Mouse (Mus musculus) ES-E14 (cell line): ENCODE results near the gene Fgd6. TPM values are rescaled to one million over a fixed set of nuclear protein-coding genes. Genes with fewer than 3 reads are reported as not detected.

Experiments
- DNase-seq: peaks from one replicate; pipeline ENCODE4 v3.0.0-alpha.2; 2013; ENCODE audit warnings: low read depth, low spot score
- H3K27ac ChIP-seq: 2 replicates; pipeline ENCODE4 v1.5.1; 2012; ENCODE audit warnings: low read depth, mild to moderate bottlenecking, low read length, moderate library complexity, mixed read lengths; ENCODE audit not compliant: poor library complexity, insufficient read depth, severe bottlenecking
- H3K36me3 ChIP-seq: 2 replicates; pipeline ENCODE4 v1.6.1; 2012; ENCODE audit warnings: mild to moderate bottlenecking, low read length, moderate library complexity, mixed read lengths; ENCODE audit not compliant: control insufficient read depth, poor library complexity, insufficient read depth, severe bottlenecking
- H3K4me1 ChIP-seq, 2 experiments: fragments of 150-350 bp in 1 of 2; sonication (generic) in 1 of 2; 2 replicates each; pipeline ENCODE4 v1.6.1; 2012; ENCODE audit warnings: low read length in 2 of 2, mild to moderate bottlenecking in 1 of 2, mixed read lengths in 1 of 2; ENCODE audit not compliant: control insufficient read depth in 2 of 2, insufficient read depth in 2 of 2, poor library complexity in 1 of 2
- H3K4me3 ChIP-seq, 2 experiments: fragments of 150-350 bp in 1 of 2; sonication (generic) in 1 of 2; 2 replicates each; pipeline ENCODE4 v1.5.1; 2012; ENCODE audit warnings: low read length in 2 of 2, low read depth in 1 of 2, mild to moderate bottlenecking in 1 of 2, mixed read lengths in 1 of 2; ENCODE audit not compliant: insufficient read depth in 1 of 2, poor library complexity in 1 of 2, severe bottlenecking in 1 of 2
- H3K9ac ChIP-seq: 2 replicates; pipeline ENCODE4 v1.6.1; 2012; ENCODE audit warnings: low read depth, mild to moderate bottlenecking, low read length, mixed read lengths; ENCODE audit not compliant: poor library complexity, insufficient read depth, severe bottlenecking
- H3K9me3 ChIP-seq: fragments of 150-350 bp; sonication (generic); 2 replicates; pipeline ENCODE4 v1.6.1; 2012; ENCODE audit warnings: low read depth, mild to moderate bottlenecking, low read length; ENCODE audit not compliant: control insufficient read depth, insufficient read depth
- CHD2 ChIP-seq: IDR thresholded peaks from 2 replicates; pipeline ENCODE4 v1.6.1; 2014; ENCODE audit warnings: mild to moderate bottlenecking, low read depth, low read length, inconsistent platforms
- HCFC1 ChIP-seq: IDR thresholded peaks from 2 replicates; pipeline ENCODE4 v1.6.1; 2012; ENCODE audit warnings: low read length, inconsistent platforms, borderline replicate concordance; ENCODE audit not compliant: insufficient read depth
- MAFK ChIP-seq: IDR thresholded peaks from 2 replicates; pipeline ENCODE4 v1.6.1; 2014; ENCODE audit warnings: mild to moderate bottlenecking, low read depth, low read length, inconsistent platforms; ENCODE audit not compliant: insufficient read depth
- ZC3H11A ChIP-seq: IDR thresholded peaks from 2 replicates; pipeline ENCODE4 v1.6.1; 2012; ENCODE audit warnings: low read depth, mild to moderate bottlenecking, inconsistent platforms, low read length, borderline replicate concordance
- ZNF384 ChIP-seq: IDR thresholded peaks from 2 replicates; pipeline ENCODE4 v1.6.1; 2012; ENCODE audit warnings: low read depth, low read length, inconsistent platforms
- in situ Hi-C, 2 experiments: fragments of 600-800 bp; cut with MboI; formaldehyde crosslinking; loops; one replicate each; pipeline ENCODE4 v1.15.1; 2025; ENCODE audit warnings: low sequenced_read_pairs in 2 of 2, inconsistent platforms in 1 of 2; ENCODE audit not compliant: unreplicated experiment in 2 of 2
- total RNA-seq: library from RNA; depleted of rRNA; stranded (reverse); fragments of 300-350 nt; gene quantifications from 2 replicates; pipeline ENCODE4 v1.2.3, GENCODE M21; 2012

Gene Fgd6
- total RNA-seq, 1 experiment: 4.4 TPM

GRCm38 (mm10) chr10:94050736-94051135, 14.9 kb downstream of the Fgd6 start:
- Histone ChIP-seq H3K36me3 (no peaks in the 10 kb centered on the region), H3K4me3 (no peak overlapping the region), H3K4me1 (peaks cover 0 to 3% of the 10 kb centered on the region in 2 experiments; a peak in 1 of 4 replicates), H3K9ac (no peak overlapping the region), H3K27ac (no peak overlapping the region), H3K9me3 (no peaks in the 10 kb centered on the region)
- no peak for TF ChIP-seq HCFC1
- TF ChIP-seq CHD2: no peak
- no peak for TF ChIP-seq ZC3H11A
- no peak for TF ChIP-seq MAFK
- TF ChIP-seq ZNF384: no peak
- in situ Hi-C loops: no loop called here
- DNase-seq: no peak

- Histone ChIP-seq H3K27ac (no peak overlapping the region), H3K4me3 (no peak overlapping the region), H3K4me1 (no peaks in the 10 kb centered on the region), H3K9ac (no peak overlapping the region), H3K9me3 (no peaks in the 10 kb centered on the region), H3K36me3 (no peaks in the 10 kb centered on the region)
- no peak for TF ChIP-seq CHD2
- no peak for TF ChIP-seq ZC3H11A
- no peak for TF ChIP-seq MAFK
- no peak for TF ChIP-seq ZNF384
- no peak for TF ChIP-seq HCFC1
- DNase-seq: no peak
- in situ Hi-C loops: no loop called here
These were observed 20.7 kb downstream of the Fgd6 start for GRCm38 (mm10) chr10:94056487-94056886.

GRCm38 (mm10) chr10:94059618-94060055, 23.8 kb downstream of the Fgd6 start:
- in situ Hi-C loops: no loop called here
- no peak overlapping the region for H3K9ac ChIP-seq
- no peak for DNase-seq
- no peaks in the 10 kb centered on the region for H3K9me3 ChIP-seq
- H3K27ac ChIP-seq: no peak overlapping the region
- H3K36me3 ChIP-seq: no peaks in the 10 kb centered on the region
- no peak overlapping the region for H3K4me3 ChIP-seq
- no peaks in the 10 kb centered on the region for H3K4me1 ChIP-seq
- TF ChIP-seq ZC3H11A (no peak), MAFK (no peak), HCFC1 (no peak), ZNF384 (no peak), CHD2 (no peak)

GRCm38 (mm10) chr10:94060190-94060589, 24.4 kb downstream of the Fgd6 start:
- TF ChIP-seq ZC3H11A: no peak
- no peak for TF ChIP-seq ZNF384
- TF ChIP-seq HCFC1: no peak
- no peak for TF ChIP-seq CHD2
- no peak for TF ChIP-seq MAFK
- no peak overlapping the region for H3K9ac ChIP-seq
- no peaks in the 10 kb centered on the region for H3K9me3 ChIP-seq
- H3K4me1 ChIP-seq: no peaks in the 10 kb centered on the region
- no peak overlapping the region for H3K4me3 ChIP-seq
- H3K36me3 ChIP-seq: no peaks in the 10 kb centered on the region
- in situ Hi-C loops: no loop called here
- H3K27ac ChIP-seq: no peak overlapping the region
- DNase-seq: no peak

GRCm38 (mm10) chr10:94062357-94062756, 26.6 kb downstream of the Fgd6 start:
- H3K27ac ChIP-seq: no peak overlapping the region
- in situ Hi-C loops: no loop called here

More at GRCm38 (mm10) chr10:94062357-94062756, 26.6 kb downstream of the Fgd6 start:
- Histone ChIP-seq H3K4me3 (no peak overlapping the region), H3K9me3 (no peaks in the 10 kb centered on the region), H3K9ac (no peak overlapping the region), H3K4me1 (no peaks in the 10 kb centered on the region), H3K36me3 (no peaks in the 10 kb centered on the region)
- TF ChIP-seq CHD2: no peak
- DNase-seq: no peak
